Mouse (Mus musculus) MN1 (cell line): Measurements from ENCODE around the gene Smpdl3a.

Source experiments
- DNase-seq: peaks from one replicate; pipeline ENCODE4 v3.0.0-alpha.2; 2016; ENCODE audit warnings: low spot score

The Smpdl3a gene

DNA sequence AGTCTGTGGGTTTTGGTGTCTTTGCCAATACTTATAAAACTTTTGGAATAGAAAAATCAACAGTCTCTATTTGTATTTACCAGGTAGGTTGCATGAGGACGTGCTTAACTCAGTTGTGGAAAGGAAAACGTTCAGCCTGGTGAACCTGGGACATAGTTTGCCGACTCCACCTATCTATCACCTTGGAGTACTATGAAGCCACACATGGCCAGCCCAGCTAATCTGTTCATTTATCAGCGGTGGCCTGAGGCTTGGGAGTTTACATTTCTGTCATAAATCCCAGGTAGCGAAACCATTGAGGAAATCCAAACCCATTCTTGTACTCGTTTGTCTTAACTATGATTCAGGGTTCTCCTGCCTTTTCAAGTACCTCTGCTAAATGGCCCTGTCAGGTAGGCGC lies at the start of gene Smpdl3a:
Smpdl3a (plus strand) TSS at position 318 of the 400 bp plus-strand sequence.
- no peak for DNase-seq

DNA sequence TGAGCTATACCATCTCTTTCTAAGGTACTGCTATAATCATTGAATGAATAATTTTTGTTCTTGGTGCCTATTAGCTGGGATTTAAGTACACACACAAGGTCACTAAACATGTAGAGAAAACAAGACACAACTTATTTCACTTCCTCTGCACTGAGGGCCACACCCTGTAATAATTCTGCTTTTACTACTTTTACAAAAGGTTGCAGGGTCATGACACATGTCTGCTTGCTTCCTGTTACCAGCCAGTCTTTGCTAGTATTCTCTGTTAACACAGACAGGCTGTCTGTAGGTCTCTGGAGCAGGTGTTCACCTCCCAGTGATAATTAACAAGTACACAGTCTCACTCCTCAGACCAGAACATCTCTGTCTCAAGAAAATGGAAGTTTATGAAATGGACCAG lies 48.7 kb upstream of the Smpdl3a start:
- DNase-seq = no peak

DNA sequence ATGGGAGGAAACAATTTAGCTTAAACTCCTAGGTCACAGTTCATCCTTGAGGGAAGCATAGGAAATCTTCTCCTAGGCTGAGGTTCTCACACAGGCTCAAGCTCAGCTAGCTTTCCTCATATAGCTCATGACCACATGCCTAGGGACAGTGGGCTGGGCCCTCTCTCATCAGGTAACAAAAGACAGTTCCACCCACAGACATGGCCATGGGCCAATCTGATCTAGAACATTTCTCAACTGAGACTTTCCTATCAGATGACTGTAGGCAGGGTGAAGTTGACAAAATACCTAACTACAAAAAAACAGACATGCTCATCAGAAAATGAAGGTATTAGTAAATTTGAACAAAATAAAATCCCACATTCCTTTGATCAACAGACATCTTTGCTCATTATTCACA lies 47.0 kb upstream of the Smpdl3a start:
- no peak for DNase-seq

DNA sequence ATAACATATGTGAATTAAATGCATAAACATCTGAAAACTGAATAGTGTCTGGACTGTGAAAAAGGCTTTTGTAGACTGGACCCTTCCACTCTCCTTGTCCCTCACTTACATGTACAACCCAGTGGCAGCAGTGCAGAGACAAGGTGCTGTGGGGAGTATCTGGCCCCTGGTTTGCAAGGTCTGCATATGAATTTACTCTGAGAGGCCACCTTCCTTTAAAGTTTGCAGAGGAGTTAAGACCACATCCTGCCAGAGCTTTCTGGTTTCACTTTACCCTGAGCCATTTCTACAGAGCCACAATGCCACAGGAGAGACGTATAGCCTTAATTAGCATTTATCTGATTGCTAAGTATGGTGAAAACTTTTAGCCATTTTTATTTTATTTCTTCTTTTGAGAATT lies 40.8 kb upstream of the Smpdl3a start:
- DNase-seq = no peak

DNA sequence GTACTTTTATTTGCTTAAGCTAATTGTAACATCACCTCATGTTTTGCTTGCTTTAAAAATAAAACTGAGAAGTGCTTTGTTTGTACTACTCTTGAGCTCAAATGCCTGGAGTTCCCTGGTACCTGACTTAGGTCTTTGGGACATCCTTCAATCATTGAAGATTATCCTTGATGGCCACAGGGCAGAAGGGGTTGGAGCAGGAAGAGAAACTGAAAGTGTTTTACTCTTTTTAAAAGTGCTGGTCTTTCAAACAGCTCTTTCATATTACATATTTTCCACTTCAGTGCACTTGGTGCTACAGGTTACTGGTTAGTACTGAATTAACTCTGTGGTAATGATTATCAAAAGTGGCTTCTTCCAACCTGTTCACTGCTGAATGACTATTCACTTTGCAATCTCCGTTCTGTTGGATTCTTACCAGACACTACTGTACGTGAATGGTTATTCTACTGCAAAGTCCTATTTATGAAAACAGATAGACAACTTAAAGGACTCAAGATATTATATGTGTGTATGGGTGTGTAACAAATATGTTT lies 38.9 kb upstream of the Smpdl3a start:
- DNase-seq = no peak

DNA sequence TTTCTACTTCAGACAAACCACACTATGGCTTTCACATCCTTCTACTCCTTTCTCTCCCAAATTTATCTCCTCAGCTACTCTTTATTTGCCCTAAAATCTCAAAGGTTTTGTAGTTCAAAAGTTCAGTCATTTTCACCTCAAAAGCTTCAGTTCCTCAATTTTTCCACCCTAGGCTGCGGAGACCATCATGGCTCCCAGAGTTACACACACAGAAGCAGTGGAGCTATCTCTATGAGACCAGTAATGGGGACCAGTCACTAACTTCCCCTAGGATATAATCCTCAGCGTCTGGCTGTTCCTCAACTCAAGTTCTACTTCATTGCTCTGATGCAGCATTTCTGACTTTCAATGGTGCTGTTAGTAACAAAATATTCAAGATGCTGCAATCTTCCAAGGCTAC lies 35.1 kb upstream of the Smpdl3a start:
- DNase-seq = no peak

DNA sequence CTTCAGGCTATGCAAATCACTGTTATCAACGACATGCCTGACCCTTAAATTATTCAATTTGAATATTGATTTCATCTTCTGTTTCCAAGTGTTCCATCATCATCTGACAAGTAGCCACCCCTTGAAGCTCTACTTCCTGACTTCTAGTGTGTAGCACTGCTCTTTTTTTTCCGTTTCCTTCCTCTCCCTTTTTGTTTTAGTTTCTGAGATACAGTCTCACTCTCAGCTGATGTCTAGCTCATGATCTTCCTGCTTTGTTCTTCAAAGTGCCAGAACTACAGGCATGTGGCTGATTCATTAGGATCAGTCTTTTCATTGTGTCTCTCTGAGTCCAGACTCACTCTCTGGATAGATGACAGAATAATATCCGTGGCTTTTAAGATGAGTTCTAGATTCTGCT lies 33.4 kb upstream of the Smpdl3a start:
- DNase-seq = no peak

DNA sequence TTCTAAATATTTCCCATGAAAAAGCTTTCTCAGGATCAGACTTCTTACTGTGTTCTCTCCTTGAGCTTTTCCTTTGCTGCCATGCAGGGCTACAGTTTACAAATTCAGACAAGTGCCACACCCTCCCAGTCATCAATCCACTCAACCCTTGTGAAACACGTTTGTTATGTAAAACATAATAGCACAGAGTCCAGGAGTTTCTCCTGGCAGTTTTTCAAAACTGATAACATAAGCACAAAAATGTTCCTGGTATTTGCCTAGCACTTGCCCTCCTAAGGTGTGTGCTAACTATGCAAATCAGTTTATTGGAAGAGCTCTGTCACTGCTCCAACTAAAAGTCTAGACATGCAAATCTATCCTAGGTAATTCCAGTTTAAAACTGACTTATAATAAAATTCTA lies 31.1 kb upstream of the Smpdl3a start:
- no peak for DNase-seq

DNA sequence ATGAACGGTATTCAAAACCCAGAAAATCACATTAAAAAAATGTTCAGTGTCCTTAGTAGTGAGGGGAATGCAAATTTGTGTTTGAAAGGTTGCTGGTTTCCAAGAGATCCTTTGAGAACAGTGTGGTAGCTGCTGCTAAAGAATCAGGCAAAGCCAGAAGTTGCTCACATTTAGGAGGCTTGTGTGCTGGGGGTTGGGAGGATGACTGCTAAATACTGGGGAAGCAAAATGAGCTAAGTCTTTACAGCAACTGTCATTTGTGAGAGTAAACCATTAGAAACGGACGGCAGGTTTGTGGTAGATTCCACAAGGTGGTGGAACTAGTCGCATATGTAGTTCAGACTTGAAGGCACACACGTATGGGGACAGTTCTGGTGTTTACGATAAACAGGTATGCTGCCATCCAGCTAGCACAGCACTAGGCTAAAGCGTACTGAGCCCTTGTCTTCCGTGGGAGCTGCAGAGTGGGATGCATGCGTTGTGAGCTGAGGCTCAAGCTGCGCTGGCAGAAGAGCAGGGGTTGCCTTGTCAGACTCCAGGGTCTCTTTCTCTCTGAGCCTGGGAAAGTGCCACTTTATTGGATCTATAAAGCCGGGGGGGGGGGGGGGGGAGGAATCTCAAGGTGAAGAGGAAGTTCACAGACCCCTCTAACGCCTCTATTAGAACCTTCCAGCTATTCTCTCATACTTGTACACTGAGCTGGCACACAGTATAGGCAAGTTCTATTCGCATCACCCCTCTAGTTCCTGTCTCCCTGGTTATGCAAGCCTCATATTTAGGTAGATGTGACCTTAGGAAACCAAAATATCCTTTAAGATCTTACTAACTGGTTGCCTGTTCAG lies 10.6 kb upstream of the Smpdl3a start:
- no peak for DNase-seq

DNA sequence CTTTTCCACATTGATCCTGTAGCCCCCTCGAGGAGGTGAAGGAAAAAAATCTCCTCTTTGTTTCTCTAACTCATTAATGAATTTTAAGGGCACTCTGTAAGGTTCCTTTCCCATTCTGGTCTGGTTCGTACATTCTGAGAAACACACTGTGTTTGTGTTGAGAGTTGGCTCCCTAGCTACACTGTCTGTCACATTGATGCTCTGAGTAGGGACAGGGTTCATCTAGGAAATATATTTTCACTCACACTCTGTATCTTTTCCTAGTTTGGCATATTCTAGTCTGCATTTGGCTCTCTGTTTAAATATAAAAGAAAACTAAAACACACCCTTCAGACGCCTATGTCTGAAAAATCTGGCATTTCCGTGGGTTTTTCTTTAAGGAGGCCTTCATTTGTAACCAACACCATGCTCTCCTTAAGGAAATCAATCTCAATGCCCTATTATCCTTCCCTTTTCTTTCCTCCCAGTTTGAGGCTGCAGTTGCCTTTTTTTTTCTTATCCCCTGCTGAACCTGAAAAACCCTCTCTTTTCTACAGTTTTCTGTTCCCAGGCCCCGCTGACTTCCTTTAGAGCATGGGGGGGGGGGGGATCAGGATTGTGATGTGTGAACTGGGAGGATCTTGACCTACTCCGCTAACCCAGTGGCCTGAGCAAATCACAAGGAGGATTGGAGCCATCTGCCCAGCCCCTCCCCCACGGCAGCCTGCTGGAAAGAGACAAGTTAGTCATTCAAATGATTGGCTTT lies 9.8 kb upstream of the Smpdl3a start:
- peak; percentile 63 for DNase-seq

DNA sequence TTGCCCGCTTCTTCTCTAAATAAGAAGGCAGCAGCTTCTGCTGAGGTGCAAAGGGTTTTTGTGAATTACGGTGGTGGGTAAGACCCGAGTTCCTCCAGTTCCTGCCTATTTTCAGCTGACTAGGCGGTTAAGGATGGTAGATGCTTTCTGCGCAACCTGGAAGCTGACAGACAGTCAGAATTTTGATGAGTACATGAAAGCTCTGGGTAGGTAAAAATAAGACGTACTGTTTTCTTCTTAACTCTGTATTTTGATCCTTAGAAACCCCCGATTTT lies 9.3 kb upstream of the Smpdl3a start, which contains the start of gene Fabp7:
Fabp7 (plus strand) TSS at position 6 of the 275 bp plus-strand sequence.
- no peak for DNase-seq

DNA sequence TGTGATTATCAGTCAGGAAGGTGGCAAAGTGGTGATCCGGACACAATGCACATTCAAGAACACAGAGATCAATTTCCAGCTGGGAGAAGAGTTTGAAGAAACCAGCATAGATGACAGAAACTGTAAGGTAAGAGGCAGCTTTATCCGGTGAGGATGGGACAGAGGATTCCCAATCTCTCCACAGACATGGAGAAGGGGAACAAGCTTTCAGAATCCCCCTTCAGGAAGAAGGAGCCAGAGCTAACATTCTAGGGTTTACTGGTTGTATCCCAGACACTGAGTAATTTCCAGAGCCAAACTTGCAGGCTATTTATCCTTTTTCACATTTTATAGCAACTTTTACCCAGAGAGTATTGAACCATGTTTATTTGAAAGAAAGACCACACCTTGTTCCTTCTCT lies 8.6 kb upstream of the Smpdl3a start:
- DNase-seq = no peak

DNA sequence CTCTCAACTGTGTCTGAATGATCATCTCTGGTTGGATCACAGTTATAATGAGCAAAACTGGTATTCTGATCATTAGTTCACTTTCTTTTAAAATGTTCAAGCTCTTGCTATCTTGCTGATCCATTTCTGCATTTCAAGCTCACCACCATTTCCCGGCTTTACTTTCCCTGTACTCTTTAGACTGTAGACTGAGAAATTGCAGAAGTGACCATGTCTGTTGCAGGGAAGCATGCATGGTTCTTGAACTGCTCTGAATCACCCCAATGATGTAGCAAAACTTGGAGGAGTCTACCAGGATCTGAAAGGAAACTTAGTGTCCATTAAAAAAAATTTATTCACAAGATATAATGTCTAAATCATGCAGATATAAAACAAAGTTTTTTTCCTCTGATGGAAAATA lies 1.2 kb upstream of the Smpdl3a start:
- no peak for DNase-seq

DNA sequence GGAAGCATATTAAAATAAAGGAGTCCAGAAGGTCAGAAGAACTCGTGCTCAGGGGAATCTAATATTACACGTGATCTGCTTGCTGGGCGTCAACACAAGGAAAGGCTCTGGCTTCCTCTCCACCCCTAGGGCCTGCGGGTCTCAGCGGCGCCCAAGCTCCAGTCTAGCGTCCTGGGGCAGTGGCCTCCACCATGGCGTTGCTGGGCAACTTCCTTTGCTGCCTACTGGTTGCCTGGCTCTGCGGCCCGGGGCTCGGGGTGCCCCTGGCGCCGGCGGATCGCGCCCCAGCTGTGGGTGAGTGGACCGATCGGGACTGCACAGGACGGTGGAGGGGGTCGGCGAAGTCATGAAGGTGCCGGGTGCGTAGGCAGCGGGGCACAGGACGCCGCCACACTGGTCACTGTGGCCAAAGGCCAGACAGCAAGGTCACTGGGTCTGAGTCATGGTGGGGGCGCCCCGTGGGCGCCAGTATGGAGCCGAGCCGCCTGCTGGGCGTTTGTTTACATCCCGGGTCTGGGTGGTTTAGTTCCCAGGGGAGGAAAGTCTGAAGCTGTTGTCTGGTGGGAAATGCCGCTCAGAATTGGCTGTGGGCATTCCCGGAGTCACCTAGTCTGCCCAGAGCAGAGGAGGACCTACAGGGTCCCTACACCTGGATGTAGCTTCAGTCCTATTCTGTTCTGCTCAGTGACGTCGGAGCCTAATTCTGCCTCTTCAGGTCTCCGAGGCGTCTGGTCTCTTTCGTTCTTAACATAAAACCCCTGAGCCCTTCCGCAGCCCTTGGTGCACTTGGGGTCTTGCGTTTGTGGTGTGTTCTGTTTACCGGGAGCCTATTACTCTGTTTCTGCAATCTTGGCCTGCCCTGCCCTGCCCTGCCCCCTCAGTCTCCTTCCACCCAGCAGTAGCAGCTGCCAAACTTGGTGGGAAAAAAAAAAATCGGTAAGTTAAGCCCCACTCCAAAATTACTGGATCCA lies 641 bp downstream of the Smpdl3a start:
- DNase-seq = peak; percentile 19

DNA sequence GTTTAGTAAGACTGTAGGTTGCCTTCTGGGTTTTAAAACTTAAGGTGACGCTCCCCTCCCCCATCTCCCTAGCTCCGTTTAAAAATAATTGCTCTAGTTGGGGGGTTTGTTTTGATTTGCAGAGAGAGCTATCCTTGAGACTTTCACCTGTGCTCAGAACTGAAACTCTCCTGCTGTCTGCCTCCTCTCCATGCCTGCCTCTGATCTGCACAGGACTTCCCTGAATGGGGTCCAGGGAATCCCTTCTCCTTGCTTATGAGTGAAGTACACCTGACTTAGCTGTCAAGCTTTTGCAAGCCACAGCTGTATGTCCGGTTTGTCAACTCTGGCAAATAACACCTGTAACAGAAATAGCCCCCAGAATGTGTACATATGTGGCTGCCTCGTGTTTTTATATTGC lies 1.4 kb downstream of the Smpdl3a start:
- DNase-seq = no peak

DNA sequence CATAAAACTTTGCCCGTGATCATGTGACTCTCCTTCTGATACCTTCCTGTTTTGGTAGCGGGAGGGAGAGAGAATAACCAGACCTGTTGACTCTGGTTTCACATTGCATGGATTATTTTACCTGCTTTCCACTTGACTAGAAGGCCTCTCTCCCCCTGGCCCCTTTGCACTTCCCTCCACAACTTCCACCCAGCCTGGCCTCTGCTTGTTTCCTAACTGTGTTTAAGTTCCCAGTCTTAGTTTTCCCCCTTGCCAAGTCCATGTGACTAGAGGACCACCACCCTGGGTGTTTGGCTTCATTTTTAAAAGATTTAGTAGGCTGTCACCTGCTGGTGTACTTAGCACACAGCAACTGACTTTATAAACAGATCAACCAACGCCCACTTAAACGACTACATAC lies 1.9 kb downstream of the Smpdl3a start:
- DNase-seq = no peak

DNA sequence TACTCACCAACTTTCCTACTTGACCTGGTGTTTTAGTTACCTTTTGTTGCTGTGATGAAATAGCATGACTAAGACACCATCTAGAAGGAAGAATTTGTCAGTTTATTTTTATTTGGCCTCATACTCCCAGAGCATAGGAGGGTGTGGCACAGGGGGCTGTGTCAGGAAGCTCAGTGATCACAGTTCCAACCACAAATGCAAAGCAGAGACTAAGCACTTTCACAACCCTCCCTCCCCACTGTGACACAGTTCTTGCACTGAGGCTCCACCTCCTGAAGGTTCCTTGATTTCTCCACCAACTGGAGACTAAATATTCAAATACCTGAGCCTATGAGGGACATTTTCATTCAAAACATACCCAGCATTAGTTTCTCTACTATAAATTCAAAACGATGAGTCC lies 5.4 kb downstream of the Smpdl3a start:
- no peak for DNase-seq

DNA sequence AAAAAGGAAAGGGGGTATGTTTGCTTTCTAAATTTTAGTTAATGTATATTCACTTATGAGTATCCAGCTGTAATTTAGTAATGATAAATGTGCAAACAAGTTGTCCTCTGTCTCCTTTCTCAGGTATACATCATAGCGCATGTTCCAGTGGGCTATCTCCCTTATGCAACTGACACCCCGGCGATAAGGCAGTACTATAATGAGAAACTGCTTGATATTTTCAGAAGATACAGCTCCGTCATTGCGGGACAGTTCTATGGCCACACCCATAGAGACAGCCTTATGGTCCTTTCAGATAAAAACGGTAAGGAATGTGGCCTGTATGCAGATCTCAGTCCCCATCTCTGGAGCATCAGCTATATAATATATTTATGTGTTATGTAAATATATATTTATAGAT lies 13.6 kb downstream of the Smpdl3a start:
- DNase-seq = no peak

DNA sequence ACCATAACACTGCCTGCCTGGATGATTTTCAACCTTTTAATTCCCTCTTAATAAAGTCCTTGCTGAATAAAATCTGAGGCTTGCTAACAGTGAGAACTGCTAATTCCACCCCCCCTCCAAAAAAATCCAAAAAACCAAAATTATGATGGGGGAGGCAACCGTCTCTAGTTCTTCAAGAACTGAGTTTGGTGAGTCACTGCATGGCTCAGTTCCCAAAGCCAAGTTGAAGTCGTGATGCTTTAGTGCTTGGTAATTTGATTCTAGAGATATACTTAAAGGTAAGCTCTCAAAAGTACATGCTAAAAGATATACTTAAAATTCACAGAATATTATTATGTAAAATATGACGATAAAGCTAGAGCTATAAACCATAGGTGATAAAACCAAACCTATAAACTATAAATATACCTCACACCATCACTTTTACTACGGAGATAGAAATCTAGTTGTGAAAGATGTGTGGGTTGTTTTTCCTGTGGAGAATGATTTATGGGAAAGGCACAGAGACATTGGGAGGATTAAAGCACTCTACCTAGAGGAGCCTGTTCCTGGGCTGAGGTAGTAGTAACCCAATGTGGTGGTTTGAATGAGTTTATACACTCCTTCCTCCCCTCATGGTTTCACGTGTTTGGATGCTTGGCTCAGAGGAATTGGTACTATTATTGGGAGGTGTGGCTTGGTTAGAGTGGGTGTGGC lies 18.2 kb downstream of the Smpdl3a start:
- DNase-seq = no peak

DNA sequence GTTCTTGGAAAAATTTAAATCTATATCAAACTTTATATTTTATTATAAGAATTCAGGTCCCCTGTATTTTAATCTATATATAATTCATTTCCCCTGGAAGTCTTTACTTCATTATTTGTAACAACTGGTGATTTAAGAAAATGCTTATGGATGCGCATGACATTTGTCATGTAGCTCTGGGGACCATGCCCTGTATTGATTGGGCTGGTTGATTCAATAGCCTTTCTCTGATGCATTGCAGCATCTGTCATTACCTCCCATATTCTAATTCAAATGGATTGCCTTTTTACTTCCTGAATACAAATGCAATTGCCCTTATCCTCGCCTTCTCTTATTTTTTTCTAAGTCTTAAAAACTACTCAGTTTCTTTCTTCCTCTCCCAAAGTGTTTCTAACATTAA lies 20.2 kb downstream of the Smpdl3a start:
- no peak for DNase-seq

DNA sequence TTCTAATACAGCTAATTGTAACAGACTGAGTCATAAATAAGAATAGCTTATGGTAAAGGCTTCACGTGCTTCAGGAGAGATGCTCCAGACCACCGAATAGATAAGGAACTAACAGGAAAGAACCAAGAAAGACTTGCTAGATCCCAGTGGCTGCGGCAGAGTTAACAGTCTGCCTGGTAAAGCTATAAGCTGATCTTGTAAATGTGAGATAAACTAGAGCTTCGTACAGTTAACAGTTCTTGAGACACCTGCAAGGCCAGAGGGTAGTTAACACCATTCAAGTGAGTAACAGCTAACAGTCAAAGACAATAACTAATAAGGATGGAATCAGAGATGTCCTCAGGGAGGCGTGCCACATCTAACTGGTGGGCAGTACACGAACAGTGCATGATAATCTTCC lies 21.7 kb downstream of the Smpdl3a start:
- DNase-seq = no peak

DNA sequence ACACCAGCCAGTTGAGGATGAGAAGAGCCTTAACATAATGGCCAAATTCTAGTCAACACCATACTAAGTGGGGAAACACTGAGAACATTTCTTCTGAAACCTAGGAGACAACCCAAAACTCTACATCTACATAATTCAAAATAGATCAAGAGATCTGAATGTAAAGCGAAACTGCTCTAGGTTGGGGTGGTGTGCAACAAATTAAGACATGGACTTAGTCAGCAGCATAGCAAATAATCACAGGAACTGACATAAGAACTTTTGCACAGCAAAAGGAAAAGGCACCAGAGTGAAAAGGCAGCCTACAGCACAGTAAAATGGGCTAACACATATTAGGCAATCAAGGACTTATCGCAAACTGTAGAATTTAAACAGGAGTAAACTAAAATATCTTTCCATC lies 25.1 kb downstream of the Smpdl3a start:
- DNase-seq = no peak
